Mouse (Mus musculus): Measurements from ENCODE around the gene Aspg. TPM values are rescaled to one million over a fixed set of nuclear protein-coding genes. Genes with fewer than 3 reads are reported as not detected.
A peak's percentile ranks its signal among the peaks of the same experiment; 100 is the strongest.

The Aspg gene
- 6.1 and 9.2 TPM in 2 replicates for polyA plus RNA-seq (2015; fragmentation: Nextera tagmentation; extraction: Ambion mirVana)

GRCm38 (mm10) chr12:112106541-112106971, at the start of gene Aspg:
TSS of gene Aspg (plus strand) at chr12:112106679.
- Histone ChIP-seq H3K9ac (no peak within 1 kb of the TSS), H3K9me3 (no peaks in the 10 kb centered on the region), H3K4me3 (replicated peaks) (peak within 1 kb of the TSS; percentile 18), H3K27ac (no peak within 1 kb of the TSS), H3K27me3 (replicated peaks) (no peaks in the 10 kb centered on the region), H3K4me2 (peak within 1 kb of the TSS; percentile 44), H3K36me3 (no peaks in the 10 kb centered on the region), H3K4me1 (peaks cover 11% of the 10 kb centered on the region)
- 3% methylated on average over 14 of the region's 14 CpGs for WGBS
- peak; percentile 52 for ATAC-seq (ENCODE audit: insufficient read depth, low FRiP score, low read depth)

- no peak for ATAC-seq (ENCODE audit: insufficient read depth, low FRiP score, low read depth)
- 4% methylated on average over 6 of the region's 6 CpGs for WGBS
- no peaks in the 10 kb centered on the region for H3K4me1 ChIP-seq
These were observed 28.8 kb upstream of the Aspg start for GRCm38 (mm10) chr12:112077651-112078050.

GRCm38 (mm10) chr12:112079911-112080310, 26.6 kb upstream of the Aspg start:
- no peaks in the 10 kb centered on the region for H3K4me1 ChIP-seq
- no peak overlapping the region for H3K27ac ChIP-seq
- no peak overlapping the region for H3K4me2 ChIP-seq
- H3K4me3 ChIP-seq (replicated peaks): no peak overlapping the region
- H3K9me3 ChIP-seq: no peaks in the 10 kb centered on the region
- 70% methylated on average over 8 of the region's 8 CpGs for WGBS
- no peaks in the 10 kb centered on the region for H3K36me3 ChIP-seq
- H3K9ac ChIP-seq: no peak overlapping the region
- no peak for ATAC-seq (ENCODE audit: insufficient read depth, low FRiP score, low read depth)
- no peaks in the 10 kb centered on the region for H3K27me3 ChIP-seq (replicated peaks)

More at GRCm38 (mm10) chr12:112077651-112078050, 28.8 kb upstream of the Aspg start:
- H3K4me2 ChIP-seq: no peak overlapping the region
- H3K27ac ChIP-seq: no peak overlapping the region
- no peaks in the 10 kb centered on the region for H3K9me3 ChIP-seq
- H3K36me3 ChIP-seq: no peaks in the 10 kb centered on the region
- no peak overlapping the region for H3K4me3 ChIP-seq (replicated peaks)
- H3K9ac ChIP-seq: no peak overlapping the region
- H3K27me3 ChIP-seq (replicated peaks): no peaks in the 10 kb centered on the region

GRCm38 (mm10) chr12:112080911-112081310, 25.6 kb upstream of the Aspg start:
- 91% methylated on average over 4 of the region's 4 CpGs for WGBS
- Histone ChIP-seq H3K9ac (no peak overlapping the region), H3K4me1 (no peaks in the 10 kb centered on the region), H3K4me3 (replicated peaks) (no peak overlapping the region), H3K36me3 (no peaks in the 10 kb centered on the region), H3K4me2 (no peak overlapping the region), H3K27ac (no peak overlapping the region), H3K27me3 (replicated peaks) (no peaks in the 10 kb centered on the region), H3K9me3 (no peaks in the 10 kb centered on the region)
- ATAC-seq (ENCODE audit: insufficient read depth, low FRiP score, low read depth): no peak

- no peak overlapping the region for H3K4me2 ChIP-seq
- no peak overlapping the region for H3K4me3 ChIP-seq (replicated peaks)
- WGBS: 25% methylated on average over 1 of the region's 1 CpGs
- ATAC-seq (ENCODE audit: insufficient read depth, low FRiP score, low read depth): no peak
- no peaks in the 10 kb centered on the region for H3K9me3 ChIP-seq
- no peaks in the 10 kb centered on the region for H3K4me1 ChIP-seq
- H3K27ac ChIP-seq: no peak overlapping the region
- H3K9ac ChIP-seq: no peak overlapping the region
- no peaks in the 10 kb centered on the region for H3K36me3 ChIP-seq
- no peaks in the 10 kb centered on the region for H3K27me3 ChIP-seq (replicated peaks)
These were observed 24.2 kb upstream of the Aspg start for GRCm38 (mm10) chr12:112082241-112082640.

- Histone ChIP-seq H3K27me3 (replicated peaks) (no peaks in the 10 kb centered on the region), H3K9ac (no peak overlapping the region), H3K4me3 (replicated peaks) (no peak overlapping the region), H3K4me1 (no peaks in the 10 kb centered on the region), H3K27ac (no peak overlapping the region), H3K4me2 (no peak overlapping the region), H3K36me3 (no peaks in the 10 kb centered on the region), H3K9me3 (no peaks in the 10 kb centered on the region)
- WGBS: 85% methylated on average over 3 of the region's 3 CpGs
- ATAC-seq (ENCODE audit: insufficient read depth, low FRiP score, low read depth): no peak
These were observed 20.2 kb upstream of the Aspg start for GRCm38 (mm10) chr12:112086250-112086649.

- no peak overlapping the region for H3K9ac ChIP-seq
- no peak overlapping the region for H3K4me3 ChIP-seq (replicated peaks)
- H3K27me3 ChIP-seq (replicated peaks): no peaks in the 10 kb centered on the region
- no peak overlapping the region for H3K4me2 ChIP-seq
- no peaks in the 10 kb centered on the region for H3K4me1 ChIP-seq
- H3K9me3 ChIP-seq: no peaks in the 10 kb centered on the region
- 47% methylated on average over 6 of the region's 6 CpGs for WGBS
- no peak for ATAC-seq (ENCODE audit: insufficient read depth, low FRiP score, low read depth)
- H3K36me3 ChIP-seq: no peaks in the 10 kb centered on the region
- H3K27ac ChIP-seq: no peak overlapping the region
These were observed 19.8 kb upstream of the Aspg start for GRCm38 (mm10) chr12:112086726-112087125.

GRCm38 (mm10) chr12:112088609-112089324, 17.7 kb upstream of the Aspg start:
- 39% methylated on average over 12 of the region's 12 CpGs for WGBS

GRCm38 (mm10) chr12:112091054-112091453, 15.4 kb upstream of the Aspg start:
- Histone ChIP-seq H3K9ac (no peak overlapping the region), H3K4me2 (no peak overlapping the region; the same call in 1 of the 2 replicates), H3K9me3 (no peaks in the 10 kb centered on the region), H3K27ac (no peak overlapping the region), H3K4me3 (replicated peaks) (no peak overlapping the region), H3K36me3 (no peaks in the 10 kb centered on the region), H3K4me1 (peaks cover under 1% of the 10 kb centered on the region; the same call in 1 of the 2 replicates), H3K27me3 (replicated peaks) (no peaks in the 10 kb centered on the region)
- ATAC-seq (ENCODE audit: insufficient read depth, low FRiP score, low read depth): no peak
- 7% methylated on average over 12 of the region's 12 CpGs for WGBS

More at GRCm38 (mm10) chr12:112088609-112089324, 17.7 kb upstream of the Aspg start:
- Histone ChIP-seq H3K4me2 (no peak overlapping the region), H3K36me3 (no peaks in the 10 kb centered on the region), H3K4me1 (no peaks in the 10 kb centered on the region), H3K9me3 (no peaks in the 10 kb centered on the region), H3K9ac (no peak overlapping the region), H3K27me3 (replicated peaks) (no peaks in the 10 kb centered on the region), H3K4me3 (replicated peaks) (no peak overlapping the region), H3K27ac (no peak overlapping the region)
- ATAC-seq (ENCODE audit: insufficient read depth, low FRiP score, low read depth): no peak

GRCm38 (mm10) chr12:112094261-112094880, 12.1 kb upstream of the Aspg start:
- no peak overlapping the region for H3K4me2 ChIP-seq
- ATAC-seq (ENCODE audit: insufficient read depth, low FRiP score, low read depth): no peak
- peaks cover 6% of the 10 kb centered on the region; the same call in 1 of the 2 replicates for H3K4me1 ChIP-seq
- H3K27ac ChIP-seq: no peak overlapping the region
- WGBS: 64% methylated on average over 8 of the region's 8 CpGs
- H3K36me3 ChIP-seq: no peaks in the 10 kb centered on the region
- H3K27me3 ChIP-seq (replicated peaks): no peaks in the 10 kb centered on the region
- H3K4me3 ChIP-seq (replicated peaks): no peak overlapping the region
- no peaks in the 10 kb centered on the region for H3K9me3 ChIP-seq
- H3K9ac ChIP-seq: no peak overlapping the region

GRCm38 (mm10) chr12:112096051-112096732, 10.3 kb upstream of the Aspg start:
- no peak overlapping the region for H3K4me2 ChIP-seq
- H3K4me1 ChIP-seq: peaks cover 6% of the 10 kb centered on the region; the same call in 1 of the 2 replicates
- no peaks in the 10 kb centered on the region for H3K27me3 ChIP-seq (replicated peaks)
- no peaks in the 10 kb centered on the region for H3K36me3 ChIP-seq
- 46% methylated on average over 13 of the region's 13 CpGs for WGBS
- H3K4me3 ChIP-seq (replicated peaks): no peak overlapping the region
- no peak overlapping the region for H3K27ac ChIP-seq
- H3K9me3 ChIP-seq: no peaks in the 10 kb centered on the region
- no peak overlapping the region for H3K9ac ChIP-seq
- ATAC-seq (ENCODE audit: insufficient read depth, low FRiP score, low read depth): no peak

- H3K27ac ChIP-seq: no peak overlapping the region
- H3K36me3 ChIP-seq: no peaks in the 10 kb centered on the region
- H3K4me1 ChIP-seq: peaks cover 6% of the 10 kb centered on the region; the same call in 1 of the 2 replicates
- ATAC-seq (ENCODE audit: insufficient read depth, low FRiP score, low read depth): no peak
- no peak overlapping the region for H3K4me2 ChIP-seq
- H3K9me3 ChIP-seq: no peaks in the 10 kb centered on the region
- no peaks in the 10 kb centered on the region for H3K27me3 ChIP-seq (replicated peaks)
- no peak overlapping the region for H3K4me3 ChIP-seq (replicated peaks)
- H3K9ac ChIP-seq: no peak overlapping the region
- WGBS: 68% methylated on average over 8 of the region's 8 CpGs
These were observed 9.8 kb upstream of the Aspg start for GRCm38 (mm10) chr12:112096733-112097117.
